Mouse (Mus musculus) midbrain, embryonic 11.5 days (tissue): ENCODE measurements around the gene Sowaha. TPM values are rescaled to one million over a fixed set of nuclear protein-coding genes. Genes with fewer than 3 reads are reported as not detected.
"Not testable (repeated sequence)": the region's sequence is repeated elsewhere in the genome, so short reads cannot be mapped to it uniquely, and the experiment has no call there.

ENCODE experiments used
- ATAC-seq: fragments of 200-750 bp; cut with Nextera tagmentation; 2 replicates; pipeline ENCODE4 v1.8.0; 2017; ENCODE audit warnings: moderate TSS enrichment, moderate library complexity; ENCODE audit not compliant: low FRiP score
- DNase-seq: peaks from one replicate; pipeline ENCODE4 v3.0.0; 2015; ENCODE audit warnings: low spot score; ENCODE audit errors: missing footprints
- H3K27ac ChIP-seq: fragments of 300-500 bp; sonication (generic); 2 replicates; pipeline ENCODE4 v1.5.1; 2014; ENCODE audit warnings: low read depth, low read length
- H3K27me3 ChIP-seq: fragments of 300-500 bp; sonication (generic); 2 replicates; pipeline ENCODE4 v1.6.1; 2014; ENCODE audit warnings: mild to moderate bottlenecking, low read length, moderate library complexity, mixed read lengths; ENCODE audit not compliant: control insufficient read depth, insufficient read depth
- H3K36me3 ChIP-seq: fragments of 300-500 bp; sonication (generic); 2 replicates; pipeline ENCODE4 v1.6.1; 2014; ENCODE audit warnings: mild to moderate bottlenecking, low read length, moderate library complexity, mixed read lengths; ENCODE audit not compliant: control insufficient read depth, insufficient read depth
- H3K4me1 ChIP-seq: fragments of 300-500 bp; sonication (generic); 2 replicates; pipeline ENCODE4 v1.6.1; 2014; ENCODE audit warnings: low read length; ENCODE audit not compliant: control insufficient read depth, insufficient read depth
- H3K4me2 ChIP-seq: fragments of 300-500 bp; sonication (generic); 2 replicates; pipeline ENCODE4 v1.6.1; 2014; ENCODE audit warnings: mild to moderate bottlenecking, moderate library complexity
- H3K4me3 ChIP-seq: fragments of 300-500 bp; sonication (generic); 2 replicates; pipeline ENCODE4 v1.5.1; 2014; ENCODE audit warnings: low read depth, low read length
- H3K9ac ChIP-seq: fragments of 300-500 bp; sonication (generic); 2 replicates; pipeline ENCODE4 v1.6.1; 2014; ENCODE audit warnings: low read length
- H3K9me3 ChIP-seq: fragments of 300-500 bp; sonication (generic); 2 replicates; pipeline ENCODE4 v1.6.1; 2016; ENCODE audit warnings: low read length; ENCODE audit not compliant: control insufficient read depth
- WGBS: fragments of 180-500 bp; shearing (Covaris S2); extraction: QIAGEN DNeasy Blood & Tissue Kit; methylation state at CpG from one replicate; pipeline ENCODE4 v1.1.7; 2014; 5-methylcytosine and 5-hydroxymethylcytosine counted together
- polyA plus RNA-seq: library from polyadenylated mRNA; unstranded; fragments of >200 nt; fragmentation: Nextera tagmentation; extraction: Ambion mirVana; gene quantifications from 2 replicates; pipeline ENCODE4 v1.2.1, GENCODE M21; 2014

The Sowaha gene
- polyA plus RNA-seq, 1 experiment from 2014 or later: 0.05 TPM

GRCm38 (mm10) chr11:53426914-53427313, 53.2 kb downstream of the Sowaha start:
- not testable (repeated sequence) for H3K4me2 ChIP-seq, H3K4me3 ChIP-seq, H3K9ac ChIP-seq, H3K27me3 ChIP-seq, H3K9me3 ChIP-seq, H3K36me3 ChIP-seq, DNase-seq, H3K4me1 ChIP-seq, H3K27ac ChIP-seq, ATAC-seq
- WGBS: 88% methylated on average over 3 of the region's 3 CpGs

Other genes with a start within 250 kb of the Sowaha start
- 111 and 117 TPM in 2 replicates for gene Hspa4, start 179.8 kb downstream of the Sowaha start, polyA plus RNA-seq
- gene Zcchc10, start 155.6 kb downstream of the Sowaha start, polyA plus RNA-seq: 26.9 and 27.3 TPM in 2 replicates
- gene Aff4, start 129.4 kb downstream of the Sowaha start, polyA plus RNA-seq: 43.5 and 43.7 TPM in 2 replicates
- 0.66 TPM in 1 of 2 replicates, not detected in the other for gene Leap2, start 57.1 kb downstream of the Sowaha start, polyA plus RNA-seq
- gene Uqcrq, start 49.4 kb downstream of the Sowaha start, polyA plus RNA-seq: 590 and 635 TPM in 2 replicates
- gene Gdf9, start 49.3 kb downstream of the Sowaha start, polyA plus RNA-seq: 2.3 and 3.6 TPM in 2 replicates
- not detected in 2 replicates for gene Gm10447, start 23.2 kb downstream of the Sowaha start, polyA plus RNA-seq
- 1.6 and 1.9 TPM in 2 replicates for gene Shroom1, start 23.1 kb downstream of the Sowaha start, polyA plus RNA-seq
- gene Gm9837, start 9.8 kb downstream of the Sowaha start, polyA plus RNA-seq: not detected in 2 replicates
- 0.15 TPM in 1 of 2 replicates, not detected in the other for gene Gm9945, start 108 bp downstream of the Sowaha start, polyA plus RNA-seq
- gene Sept8, start 39.0 kb upstream of the Sowaha start, polyA plus RNA-seq: 11.6 and 14.9 TPM in 2 replicates
- 87.9 and 96.4 TPM in 2 replicates for gene Kif3a, start 87.1 kb upstream of the Sowaha start, polyA plus RNA-seq
- gene Il4, start 138.4 kb upstream of the Sowaha start, polyA plus RNA-seq: 1.7 and 3.1 TPM in 2 replicates
- gene Il13, start 154.4 kb upstream of the Sowaha start, polyA plus RNA-seq: not detected in 2 replicates
- gene Rad50, start 227.0 kb upstream of the Sowaha start, polyA plus RNA-seq: 20.7 and 21.7 TPM in 2 replicates
- gene Il5, start 240.5 kb upstream of the Sowaha start, polyA plus RNA-seq: not detected in 2 replicates